Mouse (Mus musculus) adrenal gland, postnatal 4 days (tissue): Measurements from ENCODE around the gene Dpp6. TPM values are rescaled to one million over a fixed set of nuclear protein-coding genes. Genes with fewer than 3 reads are reported as not detected.
A peak's percentile ranks its signal among the peaks of the same experiment; 100 is the strongest.
"Not testable (repeated sequence)": the region's sequence is repeated elsewhere in the genome, so short reads cannot be mapped to it uniquely, and the experiment has no call there.

Experiments
- DNase-seq, 2 experiments: peaks; one replicate each; pipeline ENCODE4 v3.0.0; 2021 to 2022; ENCODE audit warnings: low spot score in 2 of 2, mixed read lengths in 2 of 2
- total RNA-seq, 2 experiments: library from RNA; stranded (reverse); gene quantifications; 2 replicates each; pipeline ENCODE4 v1.2.3; 2021

The Dpp6 gene
- total RNA-seq, 2 experiments from 2014 or later = 8.1 to 9.3 TPM

GRCm38 (mm10) chr5:27453201-27453845 lies 636.3 kb downstream of the Dpp6 start:
- DNase-seq = no peak

GRCm38 (mm10) chr5:27454386-27454785 lies 637.4 kb downstream of the Dpp6 start:
- no peak for DNase-seq

GRCm38 (mm10) chr5:27456981-27457380 lies 640.0 kb downstream of the Dpp6 start:
- no peak for DNase-seq

- DNase-seq = no peak
Measured at GRCm38 (mm10) chr5:27457686-27458085, 640.7 kb downstream of the Dpp6 start.

GRCm38 (mm10) chr5:27474964-27475465 lies 658.0 kb downstream of the Dpp6 start:
- DNase-seq = no peak

- DNase-seq = no peak
Measured at GRCm38 (mm10) chr5:27481706-27482105, 664.7 kb downstream of the Dpp6 start.

GRCm38 (mm10) chr5:27486138-27486537 lies 669.1 kb downstream of the Dpp6 start:
- DNase-seq = no peak

- no peak for DNase-seq
Measured at GRCm38 (mm10) chr5:27490942-27491341, 673.9 kb downstream of the Dpp6 start.

GRCm38 (mm10) chr5:27501338-27501737 lies 684.3 kb downstream of the Dpp6 start, which contains the start of gene Speer4b:
Gene Speer4b, minus strand, starts transcription at chr5:27501438.
- DNase-seq = not testable (repeated sequence)

- no peak for DNase-seq
Measured at GRCm38 (mm10) chr5:27518716-27519115, 701.7 kb downstream of the Dpp6 start.

- no peak for DNase-seq
Measured at GRCm38 (mm10) chr5:27526906-27527305, 709.9 kb downstream of the Dpp6 start.

- peak in 1 of 2 experiments; percentile 17 for DNase-seq
Measured at GRCm38 (mm10) chr5:27544816-27545270, 727.8 kb downstream of the Dpp6 start.

GRCm38 (mm10) chr5:27549291-27549690 lies 732.3 kb downstream of the Dpp6 start:
- no peak for DNase-seq

GRCm38 (mm10) chr5:27565700-27566099 lies 748.7 kb downstream of the Dpp6 start:
- DNase-seq = no peak

GRCm38 (mm10) chr5:27587970-27588758 lies 771.2 kb downstream of the Dpp6 start:
- no peak for DNase-seq

GRCm38 (mm10) chr5:27604132-27604531 lies 787.1 kb downstream of the Dpp6 start:
- no peak for DNase-seq

- DNase-seq = peak in 1 of 2 experiments; percentile 7
Measured at GRCm38 (mm10) chr5:27615769-27616168, 798.8 kb downstream of the Dpp6 start.

GRCm38 (mm10) chr5:27621811-27622210 lies 804.8 kb downstream of the Dpp6 start:
- DNase-seq = no peak

GRCm38 (mm10) chr5:27623876-27624275 lies 806.9 kb downstream of the Dpp6 start:
- DNase-seq = no peak

GRCm38 (mm10) chr5:27632151-27632550 lies 815.1 kb downstream of the Dpp6 start:
- DNase-seq = no peak

- no peak for DNase-seq
Measured at GRCm38 (mm10) chr5:27635941-27636340, 818.9 kb downstream of the Dpp6 start.

- no peak for DNase-seq
Measured at GRCm38 (mm10) chr5:27641876-27642275, 824.9 kb downstream of the Dpp6 start.
